Mouse (Mus musculus) fibroblast of lung, adult 2 months (primary cell): Measurements from ENCODE around the gene Xrra1.
"Not testable (repeated sequence)": the region's sequence is repeated elsewhere in the genome, so short reads cannot be mapped to it uniquely, and the experiment has no call there.

Experiments
- DNase-seq: peaks from one replicate; pipeline ENCODE4 v3.0.0-alpha.2; 2011; ENCODE audit warnings: low read depth

Gene Xrra1

GRCm38 (mm10) chr7:99858813-99859585 is at the start of gene Xrra1:
TSS of gene Xrra1 (plus strand) at chr7:99859116.
- peak; percentile 98 for DNase-seq

- DNase-seq, result no peak
Measured at GRCm38 (mm10) chr7:99810814-99811213, 48.1 kb upstream of the Xrra1 start.

GRCm38 (mm10) chr7:99811661-99812060 is 47.3 kb upstream of the Xrra1 start:
- no peak for DNase-seq

GRCm38 (mm10) chr7:99813394-99813793 is 45.5 kb upstream of the Xrra1 start:
- DNase-seq, result peak; percentile 2

- not testable (repeated sequence) for DNase-seq
Measured at GRCm38 (mm10) chr7:99818181-99818725, 40.7 kb upstream of the Xrra1 start.

GRCm38 (mm10) chr7:99821953-99822352 is 37.0 kb upstream of the Xrra1 start:
- DNase-seq, result no peak

GRCm38 (mm10) chr7:99822426-99822825 is 36.5 kb upstream of the Xrra1 start:
- no peak for DNase-seq

- no peak for DNase-seq
Measured at GRCm38 (mm10) chr7:99823045-99823663, 35.8 kb upstream of the Xrra1 start.

GRCm38 (mm10) chr7:99824649-99825483 is 34.0 kb upstream of the Xrra1 start:
- DNase-seq, result no peak

- no peak for DNase-seq
Measured at GRCm38 (mm10) chr7:99825511-99825910, 33.4 kb upstream of the Xrra1 start.

- no peak for DNase-seq
Measured at GRCm38 (mm10) chr7:99826096-99826495, 32.8 kb upstream of the Xrra1 start.

- DNase-seq, result peak; percentile 87
Measured at GRCm38 (mm10) chr7:99828083-99828570, 30.8 kb upstream of the Xrra1 start, which contains the start of gene Neu3. TSS of gene Neu3 (minus strand) at chr7:99828417.

GRCm38 (mm10) chr7:99833115-99833845 is 25.6 kb upstream of the Xrra1 start:
- DNase-seq, result no peak

- DNase-seq, result no peak
Measured at GRCm38 (mm10) chr7:99833846-99834222, 25.1 kb upstream of the Xrra1 start.

- DNase-seq, result no peak
Measured at GRCm38 (mm10) chr7:99834314-99834853, 24.5 kb upstream of the Xrra1 start.

- no peak for DNase-seq
Measured at GRCm38 (mm10) chr7:99836781-99837180, 22.1 kb upstream of the Xrra1 start.

- no peak for DNase-seq
Measured at GRCm38 (mm10) chr7:99837358-99838071, 21.4 kb upstream of the Xrra1 start.

GRCm38 (mm10) chr7:99838241-99838640 is 20.7 kb upstream of the Xrra1 start:
- no peak for DNase-seq

GRCm38 (mm10) chr7:99845533-99846236 is 13.2 kb upstream of the Xrra1 start:
- DNase-seq, result no peak

GRCm38 (mm10) chr7:99850534-99850933 is 8.4 kb upstream of the Xrra1 start:
- no peak for DNase-seq
